Mouse (Mus musculus) cerebral cortex, adult 2 months (tissue): ENCODE measurements around the gene Bag6.

Experiments
- WGBS: fragments of 180-500 bp; shearing (Covaris S2); methylation state at CpG from one replicate; pipeline ENCODE4 v1.1.7; 2018; 5-methylcytosine and 5-hydroxymethylcytosine counted together

The Bag6 gene

DNA sequence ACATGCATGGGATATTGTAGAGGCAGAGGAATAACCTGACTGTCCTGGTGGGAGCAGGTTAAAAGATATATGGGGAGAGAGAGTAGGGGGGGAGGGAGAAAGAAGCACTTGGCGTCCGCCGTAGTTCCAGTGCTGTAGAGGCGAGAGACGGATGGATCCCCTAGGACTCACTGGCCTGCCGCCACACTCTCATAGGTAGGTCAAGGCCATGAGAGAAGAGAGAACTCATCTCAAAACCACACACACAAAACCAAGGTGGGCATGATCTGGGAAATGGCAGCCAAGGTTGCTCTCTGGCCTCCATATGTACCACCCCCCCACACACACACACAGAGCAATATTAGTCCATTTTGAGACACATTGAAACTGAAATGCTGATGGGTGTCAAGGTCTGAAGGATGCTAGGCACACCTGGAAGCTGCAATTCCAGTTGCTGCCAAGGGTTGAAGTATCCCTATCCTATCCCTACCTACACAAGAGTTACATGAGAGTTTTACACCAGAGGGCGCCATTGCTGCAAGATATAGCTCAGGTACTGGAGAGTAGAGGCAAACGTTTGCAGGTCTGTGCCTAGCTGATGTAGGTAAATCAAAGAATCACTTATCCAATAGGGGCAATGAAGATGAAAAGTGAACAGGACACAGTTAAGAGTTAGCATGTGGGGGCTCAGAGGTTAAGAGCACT is 31.5 kb downstream of the Bag6 start:
- 74% methylated on average over 8 of the region's 8 CpGs for WGBS

DNA sequence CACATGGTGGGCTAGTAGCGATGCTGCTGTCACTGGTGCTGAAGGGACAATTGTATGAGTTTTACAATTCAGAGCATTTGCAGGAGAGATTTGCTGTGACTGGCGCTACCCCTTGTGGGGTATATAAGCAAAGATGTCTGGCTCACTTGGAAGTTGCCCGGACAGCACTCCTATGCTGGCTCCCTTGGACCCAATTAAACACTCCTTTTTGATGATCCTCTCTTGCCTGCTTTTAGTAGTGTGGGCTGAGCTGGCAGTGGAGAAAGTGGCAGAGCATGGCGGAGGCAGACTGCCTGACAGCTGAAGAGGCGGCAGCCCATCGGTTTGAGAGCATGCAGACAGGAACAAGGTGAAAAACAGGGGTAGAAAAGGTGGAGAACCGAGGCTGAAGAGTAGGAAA is 32.8 kb downstream of the Bag6 start:
- 53% methylated on average over 7 of the region's 7 CpGs for WGBS

DNA sequence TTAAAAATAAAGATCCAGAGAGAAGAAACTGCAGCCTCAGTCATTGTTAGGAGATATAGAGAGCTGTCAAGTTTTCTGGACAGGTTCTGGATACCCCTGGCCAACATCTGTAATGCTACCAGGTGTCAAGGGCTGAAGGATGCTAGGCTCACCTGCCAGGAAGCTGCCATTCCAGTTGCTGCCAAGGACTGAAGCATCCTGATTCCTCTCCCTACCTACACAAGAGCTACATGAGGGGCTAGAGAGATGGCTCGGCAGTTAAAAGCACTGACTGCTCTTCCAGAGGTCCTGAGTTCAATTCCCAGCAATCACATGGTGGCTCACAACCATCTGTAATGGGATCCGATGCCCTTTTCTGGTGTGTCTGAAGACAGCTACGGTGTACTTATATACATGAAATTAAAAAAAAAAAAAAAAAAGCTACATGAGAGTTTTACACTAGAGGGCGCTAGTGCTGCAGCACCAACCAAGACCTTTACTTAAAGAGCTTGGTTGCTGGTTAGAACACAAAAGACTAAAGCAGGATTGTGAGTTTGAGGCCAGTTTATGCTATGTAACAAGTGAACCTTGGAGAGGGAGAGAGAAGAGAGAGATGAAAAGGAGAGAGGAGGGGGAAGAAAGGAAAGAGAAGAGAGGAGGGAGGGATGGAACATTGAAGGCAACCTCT is 33.7 kb downstream of the Bag6 start:
- 13% methylated on average over 4 of the region's 4 CpGs for WGBS

DNA sequence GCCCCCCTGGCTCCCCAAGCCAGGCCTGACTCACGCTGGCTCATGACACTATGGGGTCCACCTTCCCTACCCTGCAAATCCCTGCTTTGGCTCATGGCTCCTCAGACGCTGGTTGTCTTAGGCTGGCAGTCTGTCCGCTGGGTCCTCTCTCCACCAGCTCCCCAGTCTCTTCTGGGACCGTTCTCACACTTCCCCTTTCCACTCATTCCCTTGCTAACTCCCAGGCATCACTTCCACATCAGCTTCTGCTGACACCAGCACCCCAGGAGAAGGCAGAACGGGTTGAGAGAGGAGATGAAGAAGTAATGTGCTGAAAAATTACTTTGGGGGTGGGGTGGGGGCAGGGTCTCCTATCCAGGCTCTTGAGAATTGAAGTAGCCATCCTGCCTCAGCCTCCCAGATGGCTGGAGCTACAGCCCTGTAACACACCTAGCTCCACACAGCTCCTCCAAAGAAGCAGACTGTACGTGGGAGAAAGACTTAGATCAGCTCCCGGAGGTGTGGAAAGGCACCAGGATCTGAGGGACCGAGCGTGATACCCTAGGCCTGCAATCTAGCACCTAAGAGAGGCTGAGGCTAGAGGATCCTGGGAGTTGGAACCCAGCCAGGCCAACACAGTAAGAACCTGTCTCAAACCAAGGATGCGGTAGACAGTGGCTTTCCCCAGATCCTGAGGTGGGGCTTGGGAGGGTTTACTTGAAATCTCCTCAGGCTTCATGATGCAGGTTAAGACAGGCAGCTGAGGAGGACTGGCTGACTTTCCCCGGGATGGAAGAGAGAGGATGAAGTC is 37.7 kb downstream of the Bag6 start:
- WGBS: 52% methylated on average over 11 of the region's 11 CpGs

DNA sequence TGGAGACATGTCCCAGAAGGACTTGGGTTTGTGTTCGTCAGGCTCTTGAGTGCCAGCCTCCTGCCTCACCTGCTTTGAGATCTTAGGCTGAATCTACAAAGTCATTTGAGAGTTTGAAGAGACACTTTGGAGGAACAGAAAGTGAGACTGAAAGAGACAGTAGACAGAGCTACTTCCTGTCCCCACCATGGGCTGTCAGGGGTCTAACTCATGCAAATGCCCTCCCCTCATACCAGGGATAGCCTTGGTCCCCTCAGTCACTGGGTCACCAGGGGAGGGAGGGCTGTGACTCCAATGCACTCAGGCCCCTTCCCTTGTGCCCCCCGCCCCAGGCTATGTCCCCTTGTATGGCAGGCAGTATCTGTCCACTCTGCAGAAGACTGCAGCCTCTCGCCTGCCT is 38.4 kb downstream of the Bag6 start:
- WGBS: 73% methylated on average over 3 of the region's 3 CpGs

DNA sequence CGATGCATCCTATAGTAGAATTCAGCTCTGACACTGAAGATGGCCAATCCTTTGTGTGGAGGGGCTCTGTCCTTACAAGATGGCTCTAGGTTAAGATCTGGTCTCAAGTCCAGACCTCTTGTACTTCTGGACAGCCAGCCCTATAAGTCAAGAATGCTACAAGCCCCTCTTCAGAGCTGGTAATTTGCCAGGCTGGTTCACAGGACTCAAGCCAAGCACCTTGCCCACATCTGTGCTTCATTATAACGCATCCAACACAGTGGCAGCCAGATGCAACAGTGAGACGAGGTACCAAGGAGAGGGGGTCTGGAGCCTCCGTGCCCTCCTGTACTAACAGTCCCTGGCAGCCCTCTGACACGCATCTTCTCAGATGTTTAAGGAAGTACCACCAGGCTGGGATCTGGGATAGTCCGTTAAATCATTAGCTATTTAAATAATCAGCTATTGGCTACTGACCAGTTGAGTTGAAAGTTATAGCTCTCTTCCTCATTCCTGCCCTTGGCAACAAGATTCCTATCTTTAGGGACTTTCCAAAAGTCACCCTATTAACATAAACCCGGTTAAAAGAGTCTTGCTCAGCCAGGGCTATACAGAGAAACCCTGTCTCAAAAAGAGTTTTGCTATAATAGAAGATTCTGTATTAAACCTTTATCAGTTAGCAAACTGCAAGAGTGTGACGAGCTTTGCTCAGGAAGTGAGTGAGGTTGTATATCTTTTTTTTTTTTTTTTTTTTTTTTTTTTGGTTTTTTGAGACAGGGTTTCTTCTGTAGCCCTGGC is 39.4 kb downstream of the Bag6 start:
- WGBS: 66% methylated on average over 8 of the region's 8 CpGs

DNA sequence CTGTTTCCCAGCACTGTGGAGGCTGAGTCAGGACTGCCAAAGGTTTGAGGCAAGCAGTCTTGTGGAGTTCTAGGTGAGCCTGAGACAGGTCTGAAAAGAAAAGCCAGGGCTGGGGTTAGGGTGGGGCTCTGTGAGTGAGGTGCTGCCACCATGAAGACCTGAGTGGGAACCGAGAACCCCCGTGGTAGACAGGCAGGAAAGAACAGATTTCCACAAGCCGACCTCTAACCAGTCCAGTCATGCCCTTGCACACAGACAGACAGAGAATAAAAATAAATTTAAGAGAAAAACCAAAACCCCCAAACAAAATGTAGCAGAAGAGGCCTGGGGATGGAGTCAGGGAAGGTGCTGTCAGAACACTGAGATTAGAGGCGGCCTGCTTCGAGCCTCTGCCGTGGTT is 40.4 kb downstream of the Bag6 start:
- WGBS: 87% methylated on average over 6 of the region's 6 CpGs

DNA sequence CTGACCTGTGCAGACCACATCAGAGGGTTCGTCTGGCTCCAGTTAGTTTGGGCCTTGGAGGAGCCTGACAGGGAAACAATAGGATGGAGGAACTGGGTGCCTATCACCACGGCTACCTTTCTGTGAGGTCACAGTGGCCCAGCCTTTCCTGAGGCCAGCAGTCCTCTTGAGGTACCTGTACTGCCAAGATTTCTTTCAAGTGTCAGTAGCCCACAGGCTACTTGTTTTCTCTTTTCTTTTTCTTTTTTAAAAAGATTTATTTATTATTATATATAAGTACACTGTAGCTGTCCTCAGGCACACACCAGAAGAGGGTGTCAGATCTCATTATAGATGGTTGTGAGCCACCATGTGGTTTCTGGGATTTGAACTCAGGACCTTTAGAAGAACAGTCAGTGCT is 41.0 kb downstream of the Bag6 start, which contains the start of gene Aif1:
Aif1 (minus strand) TSS at position 101 of the 400 bp plus-strand sequence.
- 76% methylated on average over 2 of the region's 2 CpGs for WGBS

DNA sequence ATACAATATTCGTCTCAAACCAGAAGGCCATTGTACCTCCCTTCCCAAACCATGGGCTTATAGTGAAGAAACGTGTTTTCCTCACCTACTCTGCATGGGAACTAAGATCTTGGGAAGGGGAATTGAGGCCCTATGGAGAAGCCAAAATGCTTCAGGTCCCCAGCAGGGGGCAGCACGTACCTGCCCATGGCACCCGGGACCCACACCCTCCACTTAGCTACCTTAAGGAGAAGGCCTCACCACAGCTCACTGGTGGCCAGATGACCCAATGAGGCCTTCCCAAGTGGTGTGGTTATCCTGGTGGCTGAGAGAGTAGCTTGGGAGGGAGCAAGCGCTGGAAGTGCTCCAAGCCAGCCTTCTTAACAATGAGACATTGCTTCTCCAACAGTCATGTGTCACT is 43.5 kb downstream of the Bag6 start:
- WGBS: 35% methylated on average over 5 of the region's 5 CpGs

DNA sequence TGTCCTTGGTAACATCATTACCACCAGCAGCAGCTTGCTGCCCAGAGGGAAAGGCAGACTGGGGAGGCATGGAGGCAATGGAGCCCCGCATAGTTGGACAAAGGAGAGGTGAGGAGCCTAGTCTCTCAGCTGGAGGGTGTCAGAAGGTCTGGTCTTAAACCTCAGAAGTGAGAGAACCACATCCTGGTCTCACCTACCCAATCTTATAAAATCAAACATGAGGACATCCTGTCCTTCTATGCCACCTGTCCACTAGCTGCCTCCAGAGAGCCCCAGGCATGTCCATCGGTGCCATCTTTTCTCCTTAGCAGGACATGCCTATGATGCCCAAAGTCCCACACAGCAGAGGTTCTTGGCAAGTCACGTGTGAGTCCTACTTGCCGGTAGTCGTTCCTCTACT is 45.1 kb downstream of the Bag6 start:
- 95% methylated on average over 5 of the region's 5 CpGs for WGBS

DNA sequence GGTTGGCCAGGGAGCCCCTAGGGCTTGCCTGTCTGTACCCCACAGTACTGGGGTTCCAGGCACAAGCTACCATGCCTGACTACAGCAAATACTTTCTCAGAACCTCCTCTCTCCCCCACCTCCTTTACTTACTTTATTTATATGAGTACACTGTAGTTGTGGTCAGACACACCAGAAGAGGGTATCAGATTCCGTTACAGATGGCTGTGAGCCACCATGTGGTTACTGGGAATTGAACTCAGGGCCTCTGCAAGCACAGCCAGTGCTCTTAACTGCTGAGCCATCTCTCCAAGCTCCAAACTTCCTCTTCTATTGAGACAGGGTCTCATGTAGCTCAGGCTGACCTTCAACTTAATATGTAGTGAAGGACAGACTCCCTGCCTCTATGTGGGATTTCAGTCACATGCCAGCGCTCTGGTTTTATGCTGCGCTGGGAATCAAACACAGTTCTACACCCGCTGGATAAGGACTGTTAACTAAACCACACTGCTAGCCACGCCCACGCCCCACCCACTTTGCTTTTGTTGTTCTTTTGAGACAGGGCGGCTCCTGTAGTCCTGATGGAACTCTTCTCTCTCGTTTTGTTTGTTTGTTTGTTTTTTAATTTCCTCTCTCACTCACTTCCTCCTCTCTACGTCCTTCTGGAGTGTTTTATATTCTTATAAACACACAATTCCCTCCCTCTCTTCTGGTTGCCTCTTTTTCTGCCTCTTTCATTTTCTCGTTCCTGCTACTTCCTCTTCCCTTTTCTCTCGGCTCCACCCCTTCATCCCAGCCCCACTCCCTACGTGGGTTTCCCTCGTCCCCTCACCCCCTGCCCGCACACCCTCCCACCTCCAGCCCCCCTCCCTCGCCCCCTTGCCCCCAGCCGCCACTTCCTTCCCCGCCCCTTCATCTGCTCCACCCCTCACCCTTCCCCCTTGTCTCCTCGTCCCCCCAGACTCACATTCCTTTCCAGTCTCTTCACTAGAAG is 50.9 kb downstream of the Bag6 start:
- WGBS: 7% methylated on average over 18 of the region's 18 CpGs

DNA sequence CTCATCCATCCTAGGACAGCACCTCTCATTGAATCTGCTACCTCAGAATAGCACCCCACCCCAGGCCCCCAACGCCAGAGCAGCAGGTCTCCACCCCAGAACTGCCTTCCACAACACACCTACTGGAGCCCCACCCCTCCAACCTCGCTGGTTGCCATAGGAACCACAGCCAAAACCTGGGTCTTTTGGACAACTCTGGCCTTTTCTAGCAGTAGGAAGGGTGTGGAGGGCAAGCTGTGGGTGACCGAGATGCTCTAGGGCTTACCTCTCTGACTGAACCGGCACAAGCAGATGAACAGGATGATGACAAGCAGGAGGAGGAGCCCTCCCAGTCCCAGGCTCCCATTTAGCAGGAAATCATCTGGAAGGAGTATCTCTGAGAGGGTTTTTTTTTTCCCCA is 51.7 kb downstream of the Bag6 start:
- WGBS: 4% methylated on average over 4 of the region's 4 CpGs

DNA sequence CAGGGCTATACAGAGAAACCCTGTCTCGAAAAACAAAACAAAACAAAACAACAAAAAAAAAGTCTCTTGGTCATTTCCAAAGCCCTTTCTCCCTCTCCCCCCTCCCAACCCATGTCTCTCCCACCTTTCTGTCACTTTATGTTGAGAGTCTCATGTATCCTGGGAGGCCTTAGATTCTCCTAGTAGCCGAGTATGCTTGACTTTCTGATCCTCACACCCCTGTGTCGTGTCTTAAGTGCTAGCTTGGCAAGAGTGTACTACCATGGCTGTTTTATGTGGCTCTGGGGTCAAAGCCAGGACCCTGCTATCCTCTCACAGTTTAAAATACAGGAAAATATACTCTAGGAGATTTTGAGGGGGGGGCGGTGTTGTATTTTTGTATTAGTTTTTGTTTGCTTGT is 52.4 kb downstream of the Bag6 start:
- WGBS: 76% methylated on average over 4 of the region's 4 CpGs

DNA sequence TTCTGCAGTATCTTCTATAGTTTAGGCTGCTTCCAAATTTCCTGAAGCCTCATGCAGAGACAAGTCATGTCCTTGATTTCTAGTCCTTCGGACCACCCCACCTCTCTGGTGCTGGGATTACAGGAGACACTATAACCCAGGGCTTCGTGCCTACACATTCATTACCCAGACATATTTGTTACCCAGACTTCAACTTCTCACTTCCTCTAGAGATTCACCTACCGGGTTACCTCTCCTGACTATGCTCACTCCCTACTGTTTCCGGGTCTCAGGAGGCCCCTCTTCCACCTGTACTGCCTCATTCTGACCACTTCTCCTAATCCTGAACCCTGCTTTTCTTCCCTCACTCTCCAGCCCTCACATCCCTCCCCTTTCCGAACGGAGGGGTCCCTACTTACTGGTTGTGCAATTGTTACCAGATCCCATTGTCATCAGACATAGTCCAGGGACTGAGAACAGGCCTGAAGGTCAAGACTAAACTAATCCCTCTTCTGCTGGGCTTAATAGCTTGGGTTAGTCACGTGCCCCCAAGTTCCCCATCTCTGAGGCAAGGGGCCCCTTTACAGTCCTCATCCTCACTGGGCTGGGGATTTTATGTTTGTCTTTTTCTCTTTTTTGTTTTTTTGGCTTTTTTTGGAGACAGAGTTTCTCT is 53.1 kb downstream of the Bag6 start, which contains the start of gene Lst1:
Lst1 (minus strand) TSS at position 481 of the 652 bp plus-strand sequence.
- WGBS: 81% methylated on average over 7 of the region's 7 CpGs

DNA sequence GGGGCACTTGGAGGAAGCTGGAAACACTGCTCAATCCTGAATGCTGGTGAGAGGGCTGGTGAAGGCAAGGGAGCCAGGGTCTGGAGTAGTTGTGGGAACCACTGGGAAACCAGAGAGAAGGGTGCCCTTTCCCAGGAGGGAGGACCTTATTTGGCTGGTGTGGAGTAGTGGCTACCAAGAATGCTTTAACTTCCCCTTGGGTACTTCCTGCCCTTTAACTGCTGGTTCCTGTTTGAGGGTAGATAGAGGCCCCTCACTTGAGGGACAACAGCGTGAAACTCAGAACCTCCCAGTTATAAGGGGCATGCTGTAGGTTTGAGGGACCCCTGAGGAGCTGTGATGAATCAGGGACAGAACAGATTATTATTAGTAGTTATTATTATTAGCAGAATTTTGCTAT is 54.2 kb downstream of the Bag6 start:
- whole genome bisulfite sequencing: 73% methylated on average over 1 of the region's 1 CpGs

DNA sequence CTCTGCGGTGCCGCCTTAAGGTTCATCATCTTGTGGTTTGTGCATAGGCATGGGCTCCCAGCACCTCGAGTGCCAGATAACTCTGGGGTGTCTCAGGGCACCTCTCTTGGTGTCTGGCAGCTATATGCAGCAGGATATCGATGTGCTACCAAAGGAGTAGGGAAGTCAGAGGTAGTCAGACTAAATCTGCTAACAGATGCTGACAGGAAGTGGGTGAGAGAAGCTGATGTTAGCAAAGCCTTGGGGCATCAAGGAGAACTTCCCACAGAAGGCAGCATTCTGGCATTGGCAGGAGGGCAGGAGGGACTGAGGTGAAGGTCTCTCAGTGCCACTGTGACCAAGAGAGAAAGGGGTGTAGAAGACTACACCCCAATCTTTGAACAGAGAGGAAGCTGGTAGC is 55.1 kb downstream of the Bag6 start:
- WGBS: 74% methylated on average over 4 of the region's 4 CpGs

DNA sequence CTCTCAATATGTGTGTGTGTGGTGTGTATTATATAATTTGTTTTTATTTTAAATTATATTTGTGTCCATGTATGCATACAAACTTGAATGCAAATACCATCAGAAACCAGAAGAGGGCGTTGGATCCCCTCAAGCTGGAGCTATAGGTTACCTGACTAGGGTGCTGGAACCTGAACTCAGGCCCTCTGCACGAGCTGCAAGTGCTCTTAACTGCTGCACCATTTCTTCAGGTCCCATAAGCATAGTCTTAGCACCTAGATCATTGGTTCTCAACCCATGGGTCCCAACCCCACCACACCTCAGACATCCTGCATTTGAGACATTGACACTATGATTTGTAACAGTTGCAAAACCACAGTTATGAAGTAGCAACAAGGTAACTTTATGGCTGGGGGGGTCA is 56.7 kb downstream of the Bag6 start:
- WGBS: 68% methylated on average over 2 of the region's 2 CpGs

DNA sequence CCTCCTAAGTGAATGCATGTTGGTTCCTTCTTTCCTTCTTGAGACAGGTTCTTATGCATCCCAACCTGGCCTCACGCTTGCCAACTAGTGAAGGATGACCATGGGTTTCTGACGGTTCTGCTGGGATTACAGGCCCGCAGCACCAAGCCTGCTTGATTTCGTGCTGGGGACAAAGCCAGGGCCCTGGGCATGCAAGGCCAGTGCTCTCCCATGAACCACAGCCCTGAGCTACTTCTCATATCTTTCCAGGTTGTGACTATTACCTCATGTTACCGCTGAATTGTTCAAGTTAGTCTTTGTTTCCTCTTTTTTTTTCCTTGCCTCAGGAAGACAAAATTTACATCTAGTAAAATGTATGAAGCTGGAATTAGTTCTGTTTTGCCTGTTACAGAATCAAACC is 57.9 kb downstream of the Bag6 start:
- WGBS: 89% methylated on average over 5 of the region's 5 CpGs

DNA sequence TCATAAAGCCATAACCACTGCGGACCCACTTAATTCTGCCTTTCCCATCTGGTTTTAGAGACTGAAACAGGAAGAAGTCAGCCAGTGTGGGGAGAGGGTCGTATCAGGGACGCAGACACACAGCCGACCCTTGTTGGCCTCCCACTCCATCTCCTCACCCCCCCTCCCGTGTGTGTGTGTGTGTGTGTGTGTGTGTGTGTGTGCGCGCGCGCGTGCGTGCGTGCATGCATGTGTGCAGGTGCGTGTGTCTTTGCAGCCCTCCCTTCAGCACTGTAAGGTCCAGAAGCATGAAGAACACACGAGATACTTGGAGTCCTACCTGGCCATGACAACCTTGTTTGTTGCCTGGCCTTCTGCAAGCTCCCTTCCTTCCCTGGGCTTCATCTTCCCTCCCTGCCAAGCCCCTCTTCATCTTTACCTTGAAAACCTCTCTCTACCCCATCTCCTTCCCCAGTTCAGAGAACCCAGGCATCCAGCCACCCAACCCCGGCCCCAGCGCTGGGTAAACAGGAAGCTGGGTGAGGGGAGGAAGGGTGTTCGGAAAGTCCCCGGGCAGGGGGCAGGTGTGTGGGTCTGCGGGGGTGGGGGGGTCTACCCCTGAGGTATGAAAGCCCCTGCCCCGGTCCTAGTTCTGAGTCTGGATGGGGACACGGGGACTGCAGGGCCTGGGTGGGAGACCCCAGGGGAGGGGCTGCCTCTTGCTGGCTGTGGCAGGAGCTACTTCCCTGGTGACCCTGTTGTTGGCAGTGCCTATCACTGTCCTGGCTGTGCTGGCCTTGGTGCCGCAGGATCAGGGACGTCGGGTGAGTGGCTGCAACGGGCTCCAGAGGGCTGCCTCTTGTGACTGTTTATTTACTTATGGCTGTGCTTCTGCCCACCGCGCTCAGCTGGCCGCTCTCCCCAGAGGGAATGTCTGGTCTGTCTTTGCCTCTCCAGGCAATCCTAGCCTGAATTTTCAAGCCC is 59.2 kb downstream of the Bag6 start, which contains the start of gene Ltb:
Ltb (plus strand) TSS at position 559 of the 963 bp plus-strand sequence.
- WGBS: 83% methylated on average over 28 of the region's 28 CpGs
